Mouse (Mus musculus) v-Abl transformed pro-B cells (cell line): ENCODE results near the gene Pnlip.

Experiments used
- in situ Hi-C, 2 experiments: fragments of 400-800 bp; cut with MboI; formaldehyde crosslinking; loops; one replicate each; pipeline ENCODE4 v1.15.1; 2025; ENCODE audit not compliant: unreplicated experiment in 2 of 2

Gene Pnlip

DNA sequence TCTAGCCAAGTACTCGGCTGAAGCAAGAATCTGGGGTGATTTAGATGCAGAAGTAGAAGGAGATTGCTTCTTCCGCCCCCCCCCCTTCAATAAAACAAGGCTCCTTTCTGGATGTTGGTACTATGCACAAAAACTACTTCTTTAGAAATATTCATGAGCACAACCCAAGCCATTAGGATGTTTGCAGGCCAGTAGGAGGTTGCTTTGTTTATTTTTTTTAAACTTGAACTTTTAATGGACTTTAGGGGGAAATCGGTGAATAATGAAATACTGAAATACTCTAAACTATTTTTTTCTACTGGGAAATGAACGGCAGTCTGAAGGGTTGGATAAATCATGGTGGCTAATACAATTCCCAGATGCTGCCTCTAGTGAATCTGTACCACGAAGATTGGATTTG, at the start of gene Pnlip:
TSS of gene Pnlip (plus strand) at position 301 of the 400 bp plus-strand sequence.
- in situ Hi-C loops = no loop called here

GRCm38 (mm10) chr19:58609716-58610115, 42.6 kb upstream of the Pnlip start:
- in situ Hi-C loops = no loop called here

DNA sequence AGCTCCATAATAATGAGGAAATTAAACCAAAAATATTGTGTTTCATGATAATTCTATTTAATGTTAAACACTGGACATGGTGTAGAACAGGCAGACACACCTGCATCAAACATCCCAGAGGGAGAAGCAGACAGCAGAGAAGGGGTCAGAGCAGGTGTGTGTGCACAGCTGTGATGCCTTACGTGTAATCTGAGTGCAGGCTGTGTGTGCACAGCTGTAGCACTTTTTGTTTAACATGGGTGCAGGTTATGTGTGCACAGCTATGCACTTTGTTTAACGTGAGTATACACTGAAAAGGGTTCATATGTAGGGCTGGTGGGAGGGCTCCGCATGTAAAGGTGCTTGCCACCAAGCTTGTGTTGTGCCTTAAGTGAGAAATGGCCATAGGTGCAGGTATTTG, 39.6 kb upstream of the Pnlip start:
- in situ Hi-C loops = no loop called here

GRCm38 (mm10) chr19:58616606-58617005, 35.7 kb upstream of the Pnlip start:
- in situ Hi-C loops = no loop called here

DNA sequence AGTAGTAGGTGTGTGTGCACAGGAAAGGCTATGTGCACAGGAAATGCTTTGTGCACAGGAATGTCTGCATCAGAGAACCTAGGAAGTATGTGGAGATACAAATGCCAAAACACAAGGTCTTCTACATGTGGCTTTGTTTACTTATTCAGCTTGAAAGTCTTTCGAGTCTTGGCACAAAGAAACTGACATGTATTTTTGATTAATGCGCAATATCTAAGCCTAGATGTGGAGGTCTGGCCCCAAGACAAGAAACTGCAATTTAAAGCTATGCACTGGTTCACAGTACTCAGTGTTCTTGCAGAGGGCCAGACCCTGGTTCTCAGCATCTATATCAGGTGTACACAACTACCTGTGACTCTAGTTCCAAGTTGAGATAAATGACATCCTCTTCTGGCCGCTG, 31.6 kb upstream of the Pnlip start:
- in situ Hi-C loops = loop anchor here in 1 of 2 experiments (5.0 kb wide), 1 partner anchor 953 kb away; no protein-coding TSS in a partner anchor

DNA sequence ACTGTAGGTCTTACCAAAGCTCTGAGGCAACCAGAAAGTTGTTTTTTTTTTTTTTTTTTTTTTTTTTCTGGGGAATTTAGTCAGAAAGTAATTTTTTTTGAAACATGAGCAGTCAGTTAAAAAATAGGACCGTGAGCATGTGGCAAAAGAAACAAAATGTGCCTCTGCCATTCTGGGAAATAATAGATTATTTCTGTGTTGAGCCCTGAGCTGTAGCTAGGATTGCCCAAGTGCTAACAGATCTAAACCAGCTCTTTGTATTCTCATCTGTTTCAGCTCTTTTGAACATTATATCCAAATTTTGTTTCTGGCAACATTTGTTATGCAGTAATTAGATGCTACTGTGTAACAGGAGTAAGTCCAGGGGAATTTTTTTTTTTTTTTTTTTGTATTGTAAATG, 30.7 kb upstream of the Pnlip start:
- in situ Hi-C loops = loop anchor here in 1 of 2 experiments (5.0 kb wide), 1 partner anchor 954 kb away; no protein-coding TSS in a partner anchor

- in situ Hi-C loops = loop anchor here in 1 of 2 experiments (5.0 to 25.0 kb wide), 2 partner anchors 957 to 1462 kb away; no protein-coding TSS in a partner anchor
These were observed 27.5 kb upstream of the Pnlip start for GRCm38 (mm10) chr19:58624799-58625198.

GRCm38 (mm10) chr19:58625254-58625947, 26.9 kb upstream of the Pnlip start:
- in situ Hi-C loops = loop anchor here in 1 of 2 experiments (25.0 kb wide), 1 partner anchor 1463 kb away; no protein-coding TSS in a partner anchor

GRCm38 (mm10) chr19:58627406-58628337, 24.6 kb upstream of the Pnlip start:
- in situ Hi-C loops = loop anchor here in 1 of 2 experiments (25.0 kb wide), 1 partner anchor 1465 kb away; no protein-coding TSS in a partner anchor

DNA sequence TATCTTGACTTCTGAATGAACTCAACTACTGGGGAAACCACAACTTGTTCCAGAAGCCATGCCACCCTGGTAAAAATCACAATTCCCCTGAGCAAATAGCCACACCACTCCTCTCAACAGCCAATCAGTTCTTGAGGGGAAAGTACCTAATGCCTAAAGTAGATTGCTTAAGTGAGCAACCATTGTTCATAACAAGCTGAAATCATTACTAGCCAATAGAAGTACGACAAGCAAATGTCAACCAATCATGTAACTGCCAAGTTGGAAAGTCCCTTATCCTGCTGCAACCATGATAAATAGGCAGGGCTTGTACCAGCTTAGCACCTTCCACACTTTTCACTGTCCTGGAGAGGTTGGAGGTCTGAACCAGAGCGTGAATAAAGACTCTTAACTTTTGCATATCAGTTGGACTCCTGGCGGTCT, 22.9 kb upstream of the Pnlip start:
- in situ Hi-C loops = loop anchor here in 1 of 2 experiments (25.0 kb wide), 1 partner anchor 1467 kb away; no protein-coding TSS in a partner anchor

DNA sequence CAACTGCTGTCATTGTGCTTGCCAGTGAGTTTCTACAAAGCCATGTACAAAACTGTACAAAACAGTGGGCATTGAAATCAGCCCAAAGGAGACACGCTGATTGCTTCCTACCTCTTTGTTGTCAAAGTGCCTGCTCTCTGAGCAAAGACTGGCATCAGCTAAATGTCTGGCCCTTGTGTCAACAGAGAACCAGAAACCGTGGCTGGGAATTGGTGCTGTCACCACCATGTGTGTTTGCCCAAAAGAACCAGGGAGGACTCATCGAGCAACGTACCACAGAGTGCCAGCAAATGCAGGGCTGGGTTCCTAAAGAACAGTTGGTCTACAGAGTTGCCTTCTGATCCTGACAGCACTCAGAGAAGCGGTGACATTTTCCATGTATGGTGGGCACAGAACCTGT, 2.3 kb upstream of the Pnlip start:
- in situ Hi-C loops = no loop called here

DNA sequence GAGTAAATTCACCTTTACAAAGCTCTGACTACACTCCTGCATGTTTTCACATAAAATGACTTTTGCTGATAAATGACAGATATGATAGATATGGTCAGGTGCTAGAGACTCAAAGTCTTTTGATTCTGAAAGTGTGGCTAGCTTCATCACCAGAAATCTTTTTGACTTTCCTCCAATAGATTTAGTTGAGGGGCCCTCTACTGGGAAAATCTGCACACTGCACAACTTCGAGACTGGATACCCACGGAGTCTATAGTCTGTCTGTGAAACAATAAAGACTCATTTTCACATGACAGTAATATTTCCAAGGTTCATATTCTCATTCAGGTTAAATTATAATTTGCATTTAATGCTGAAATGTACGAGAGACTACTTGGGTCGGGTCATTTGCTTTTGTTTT, 9.8 kb downstream of the Pnlip start:
- in situ Hi-C loops = no loop called here

DNA sequence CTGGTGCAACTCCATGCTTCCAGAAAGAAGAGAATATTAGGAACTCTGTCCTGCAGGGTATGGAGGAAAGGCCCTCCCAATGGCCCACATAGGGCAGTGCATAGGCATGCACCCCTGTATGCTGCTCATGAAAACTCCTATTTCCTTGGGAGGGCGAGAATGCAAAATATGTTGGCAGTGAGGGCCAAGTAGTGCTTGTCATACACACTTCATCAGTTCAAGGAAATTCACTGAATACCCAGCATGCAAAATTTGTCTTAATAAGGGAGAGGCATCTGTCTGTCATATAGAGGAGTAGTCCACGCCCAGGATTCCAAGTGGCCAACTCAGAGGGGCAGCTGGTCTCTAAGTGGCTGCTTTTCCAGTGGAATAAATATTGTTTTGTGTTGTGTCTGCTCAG, 11.0 kb downstream of the Pnlip start:
- in situ Hi-C loops = no loop called here

DNA sequence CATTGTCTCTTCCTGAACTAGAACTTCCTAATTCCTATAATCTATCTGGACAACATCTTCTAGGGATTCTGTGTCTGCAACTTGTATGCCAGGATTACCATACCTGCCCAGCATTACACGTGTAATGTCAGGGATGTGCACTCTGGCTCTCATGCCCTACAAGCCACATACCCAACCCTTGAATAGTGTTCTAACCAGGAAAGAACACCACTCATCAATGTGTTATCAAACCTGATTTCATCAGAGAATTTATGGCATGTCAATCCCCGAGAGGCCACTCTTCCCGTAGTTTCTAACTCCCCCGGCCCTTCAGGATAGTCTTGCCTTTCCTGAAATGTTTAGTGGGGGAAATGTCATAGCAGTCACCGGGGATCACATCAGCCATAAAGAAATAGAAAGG, 12.6 kb downstream of the Pnlip start:
- in situ Hi-C loops = no loop called here

- in situ Hi-C loops = no loop called here
These were observed 22.3 kb downstream of the Pnlip start for GRCm38 (mm10) chr19:58674644-58675043.

DNA sequence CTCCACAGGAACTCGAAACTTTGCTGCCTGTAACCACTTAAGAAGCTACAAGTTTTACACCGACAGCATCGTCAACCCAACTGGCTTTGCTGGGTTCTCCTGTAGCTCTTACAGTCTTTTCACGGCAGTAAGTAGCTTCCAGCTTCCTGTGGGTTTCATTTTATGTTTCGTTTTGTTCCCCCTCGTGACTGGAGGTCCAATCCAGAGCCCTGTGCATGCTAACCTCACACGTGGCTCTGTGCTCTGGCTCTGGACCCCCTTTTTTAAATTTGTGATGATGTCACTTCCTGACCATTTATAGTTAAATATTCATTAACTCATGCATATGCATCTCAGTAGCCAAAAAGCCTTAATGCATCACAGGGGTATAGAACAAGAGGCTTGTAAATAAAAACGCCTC, 24.8 kb downstream of the Pnlip start:
- in situ Hi-C loops = no loop called here

GRCm38 (mm10) chr19:58688933-58689332, 36.6 kb downstream of the Pnlip start:
- in situ Hi-C loops = no loop called here

DNA sequence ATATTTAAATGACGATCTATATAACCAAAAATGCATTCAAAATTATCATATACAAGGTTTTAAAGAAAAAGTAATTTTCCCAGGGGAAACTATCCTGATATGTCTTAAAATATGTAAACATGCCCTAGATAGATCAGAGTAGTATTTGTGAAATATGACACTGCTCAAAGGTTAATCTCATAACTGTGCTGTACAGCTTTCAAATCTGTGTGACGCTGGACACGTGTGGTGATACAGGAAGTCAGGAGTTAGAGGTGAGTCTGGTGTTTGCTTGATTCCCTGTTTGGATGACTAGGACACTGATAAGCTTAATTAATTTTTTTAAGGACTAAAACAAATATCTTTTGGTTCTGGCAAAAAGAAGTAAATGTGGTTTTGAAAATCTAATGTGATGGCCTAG, 43.0 kb downstream of the Pnlip start:
- in situ Hi-C loops = no loop called here

- in situ Hi-C loops = no loop called here
These were observed 43.9 kb downstream of the Pnlip start for GRCm38 (mm10) chr19:58696235-58696634.

DNA sequence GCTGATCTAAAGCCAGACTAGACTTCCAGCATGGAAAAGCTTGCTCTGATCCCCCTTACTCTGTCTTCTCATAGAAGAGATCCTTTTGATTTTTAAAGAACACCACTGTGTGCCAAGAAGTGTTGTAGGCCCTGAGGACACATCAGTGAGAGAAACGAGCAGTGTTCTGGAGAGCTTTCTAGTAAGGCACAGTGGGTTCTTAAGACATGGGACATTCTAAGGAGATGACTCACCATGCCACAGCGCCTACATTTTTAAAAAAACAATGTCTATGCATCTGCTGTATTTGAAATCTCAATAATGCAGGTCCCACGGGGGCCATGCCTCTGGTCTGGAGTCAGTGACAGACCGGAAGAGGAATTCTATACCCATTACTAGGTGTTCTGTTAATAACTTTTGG, 52.3 kb downstream of the Pnlip start:
- in situ Hi-C loops = no loop called here

DNA sequence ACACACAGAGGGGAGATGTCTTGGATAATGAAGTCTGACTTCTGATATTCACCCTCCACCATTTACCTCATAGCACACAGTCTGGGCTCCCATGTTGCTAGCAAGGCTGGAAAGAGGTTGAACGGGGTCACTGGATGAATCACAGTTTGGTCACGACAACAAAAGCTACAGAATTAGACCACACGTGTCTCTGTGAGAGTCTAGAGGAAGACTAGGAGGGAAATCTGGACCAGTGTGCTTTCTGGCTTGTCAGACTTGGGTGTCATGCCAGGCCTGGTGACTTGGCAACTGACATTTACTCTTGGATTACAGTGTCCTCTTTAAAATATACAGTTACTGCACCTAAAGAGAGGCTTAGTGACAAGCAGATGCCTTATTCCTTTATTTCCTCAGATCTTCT, 56.3 kb downstream of the Pnlip start:
- in situ Hi-C loops = no loop called here
